Mouse (Mus musculus): Measurements from ENCODE around the gene Supt7l.

- TF ChIP-seq CTCF (IDR thresholded peaks at IDR 0.05; ENCODE audit: low read depth, low read length) (no peak), POLR2A (IDR thresholded peaks at IDR 0.05; ENCODE audit: borderline replicate concordance, low read depth, low read length) (no peak)
These were observed 1.1 kb downstream of the Supt7l start, which contains the start of gene Slc4a1ap for GRCm38 (mm10) chr5:31526354-31527116.

Measured in bone marrow macrophage, adult 2 months (primary cell).